Mouse (Mus musculus): Measurements from ENCODE around the gene Trp53rka. TPM values are rescaled to one million over a fixed set of nuclear protein-coding genes. Genes with fewer than 3 reads are reported as not detected.

Gene Trp53rka
- total RNA-seq (2023) = 16.9 TPM

DNA sequence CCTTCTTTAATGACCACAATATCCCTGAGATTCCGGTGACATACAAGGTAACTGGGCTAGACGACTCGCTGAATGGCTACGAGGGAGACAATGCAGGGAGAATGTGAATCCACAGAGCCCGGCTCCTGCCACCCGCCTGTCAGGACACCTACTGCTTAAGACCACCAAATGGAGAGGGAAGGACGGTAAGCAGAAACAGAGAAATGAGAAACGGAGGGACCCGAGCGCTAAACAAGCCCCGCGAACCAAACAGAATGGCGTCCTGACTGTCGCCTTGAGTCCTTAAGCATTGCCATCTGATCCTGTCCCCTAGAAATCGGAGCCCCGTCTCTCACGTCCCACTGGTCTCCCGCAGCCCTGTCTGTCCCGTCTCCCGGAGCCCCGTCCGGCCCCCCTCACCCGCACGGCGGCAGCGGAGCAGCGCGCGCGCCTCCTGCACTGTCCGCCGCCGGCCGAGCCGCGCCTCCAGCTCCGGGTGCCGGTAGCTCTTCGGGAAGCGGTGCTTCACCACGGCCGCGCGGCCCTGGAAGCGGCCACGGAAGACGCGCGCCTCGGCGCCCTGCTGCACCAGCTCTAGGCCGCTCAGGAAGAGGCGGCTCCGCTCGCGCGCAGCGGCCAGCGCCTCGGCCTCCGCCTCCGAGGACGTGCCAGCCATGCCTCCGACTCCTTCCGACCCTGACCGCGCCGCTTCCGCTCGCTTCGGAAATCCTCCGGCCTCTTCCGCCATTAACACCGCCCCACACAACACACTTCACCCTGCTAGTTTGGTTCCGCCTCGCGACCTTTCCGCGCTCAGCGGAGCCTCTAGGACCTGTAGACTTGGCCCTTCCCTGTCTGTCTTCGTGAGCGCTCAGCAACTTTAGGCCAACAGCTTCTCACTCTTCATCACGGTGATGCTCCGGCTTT lies at the start of gene Trp53rka:
Trp53rka (minus strand) TSS at position 677 of the 906 bp plus-strand sequence.

DNA sequence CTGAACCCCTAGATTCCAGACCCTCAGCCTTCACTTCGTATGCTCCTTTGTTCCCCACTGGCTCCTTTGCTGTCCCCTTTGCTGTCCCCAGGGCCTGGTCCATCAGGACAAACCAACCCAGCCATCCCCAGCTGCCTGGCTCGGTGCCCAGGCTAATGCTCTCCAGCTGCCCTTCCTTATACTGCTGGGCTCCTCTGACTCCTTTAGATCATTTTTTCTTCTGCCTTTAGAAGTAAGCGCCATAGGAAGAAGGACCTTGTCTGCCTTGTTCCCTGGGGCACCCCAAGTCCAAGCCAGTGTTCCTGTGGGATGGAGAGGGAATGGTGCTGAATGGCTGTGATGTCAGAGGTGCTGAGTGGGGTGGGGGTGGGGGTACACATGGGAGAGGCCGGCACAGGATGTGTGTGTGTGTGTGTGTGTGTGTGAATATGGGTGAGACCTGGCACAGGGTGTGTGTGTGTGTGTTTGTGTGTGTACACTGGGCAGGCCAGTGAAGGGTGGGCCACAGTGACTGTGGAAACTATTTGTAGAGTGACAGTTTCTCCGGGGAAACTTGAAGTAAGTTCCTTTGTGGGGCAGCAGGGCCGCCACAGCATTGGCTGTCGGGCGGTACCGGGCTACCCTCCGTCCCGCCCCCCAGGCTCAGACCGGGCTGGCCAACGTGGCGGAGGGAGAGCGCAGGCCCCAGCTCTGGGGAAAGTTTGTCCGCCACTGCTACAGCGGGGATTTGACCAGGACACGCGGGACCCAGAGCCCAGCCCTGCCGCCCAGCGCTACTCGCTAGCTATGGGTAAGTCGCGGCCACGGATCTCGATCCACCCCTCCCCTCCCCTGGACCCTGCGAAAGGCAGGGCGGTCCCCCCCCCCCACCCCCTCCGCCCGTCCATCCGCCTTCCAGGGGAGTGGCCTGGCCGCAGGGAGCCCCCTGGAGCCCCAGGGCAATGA lies 10.4 kb upstream of the Trp53rka start, which contains the start of gene Slc2a10:
Slc2a10 (plus strand) TSS at position 529 of the 945 bp plus-strand sequence.

DNA sequence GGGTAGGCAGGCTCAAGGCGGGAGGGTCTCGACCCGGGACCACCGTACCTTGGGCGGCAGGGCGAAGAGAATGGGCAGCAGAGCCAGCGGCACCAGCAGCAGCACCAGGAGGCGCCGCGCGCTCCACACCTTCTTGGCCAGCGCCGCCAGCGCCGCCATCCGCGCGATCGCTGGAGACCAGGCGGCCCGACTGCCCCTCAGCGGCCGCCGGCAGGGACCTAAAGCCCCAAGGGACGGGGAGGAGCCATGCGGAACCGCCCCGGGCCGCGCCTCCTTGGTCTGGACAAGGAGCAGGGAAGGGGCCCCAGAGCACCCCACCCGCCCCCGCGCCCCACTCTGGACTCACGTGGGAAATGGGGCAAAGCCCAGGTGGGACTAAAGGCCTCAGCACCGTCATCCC lies 20.1 kb downstream of the Trp53rka start, which contains the start of gene Slc13a3:
Slc13a3 (minus strand) TSS at position 228 of the 400 bp plus-strand sequence.

Other genes starting within 250 kb of the Trp53rka start
- gene Slc35c2, start 205.5 kb downstream of the Trp53rka start, total RNA-seq (2023) = 35.5 TPM
- 37.2 TPM for gene Elmo2, start 166.8 kb downstream of the Trp53rka start, total RNA-seq (2023)
- not detected for gene Zfp663, start 124.6 kb downstream of the Trp53rka start, total RNA-seq (2023)
- gene Zfp334, start 105.1 kb downstream of the Trp53rka start, total RNA-seq (2023) = 0.15 TPM
- not detected for gene Ocstamp, start 92.9 kb downstream of the Trp53rka start, total RNA-seq (2023)
- not detected for gene Slc13a3, start 20.1 kb downstream of the Trp53rka start, total RNA-seq (2023)
- not detected for gene Slc2a10, start 10.5 kb upstream of the Trp53rka start, total RNA-seq (2023)
- gene Eya2, start 101.7 kb upstream of the Trp53rka start, total RNA-seq (2023) = 14.5 TPM

Data from CD4-positive naive resting alpha-beta T cell, adult 57 days (primary cell).